Mouse (Mus musculus) brain, adult 2 months (tissue): ENCODE measurements around the gene Tgfbr2.

Experiments used
- DNase-seq: peaks from one replicate; pipeline ENCODE4 v3.0.0; 2011; ENCODE audit warnings: low read depth, low spot score

Tgfbr2 gene

GRCm38 (mm10) chr9:116174481-116175461 lies at the start of gene Tgfbr2:
Tgfbr2 (minus strand) TSS chr9:116175360.
- DNase-seq: peak; percentile 62

GRCm38 (mm10) chr9:116223368-116223767 lies 48.2 kb upstream of the Tgfbr2 start:
- peak; percentile 69 for DNase-seq

- DNase-seq: no peak
Measured at GRCm38 (mm10) chr9:116222643-116223042, 47.5 kb upstream of the Tgfbr2 start.

- no peak for DNase-seq
Measured at GRCm38 (mm10) chr9:116222000-116222399, 46.8 kb upstream of the Tgfbr2 start.

- DNase-seq: no peak
Measured at GRCm38 (mm10) chr9:116221565-116221964, 46.4 kb upstream of the Tgfbr2 start.

GRCm38 (mm10) chr9:116220616-116221015 lies 45.5 kb upstream of the Tgfbr2 start:
- DNase-seq: no peak

- DNase-seq: no peak
Measured at GRCm38 (mm10) chr9:116220159-116220515, 45.0 kb upstream of the Tgfbr2 start.

- DNase-seq: no peak
Measured at GRCm38 (mm10) chr9:116219234-116220158, 44.3 kb upstream of the Tgfbr2 start.

- DNase-seq: peak; percentile 40
Measured at GRCm38 (mm10) chr9:116218780-116219179, 43.6 kb upstream of the Tgfbr2 start.

- DNase-seq: no peak
Measured at GRCm38 (mm10) chr9:116217099-116217498, 41.9 kb upstream of the Tgfbr2 start.

- no peak for DNase-seq
Measured at GRCm38 (mm10) chr9:116216677-116217076, 41.5 kb upstream of the Tgfbr2 start.

GRCm38 (mm10) chr9:116214296-116214695 lies 39.1 kb upstream of the Tgfbr2 start:
- no peak for DNase-seq

- peak; percentile 33 for DNase-seq
Measured at GRCm38 (mm10) chr9:116212915-116213619, 37.9 kb upstream of the Tgfbr2 start.

GRCm38 (mm10) chr9:116212069-116212468 lies 36.9 kb upstream of the Tgfbr2 start:
- DNase-seq: no peak

- no peak for DNase-seq
Measured at GRCm38 (mm10) chr9:116208169-116208904, 33.2 kb upstream of the Tgfbr2 start.

GRCm38 (mm10) chr9:116206901-116207300 lies 31.7 kb upstream of the Tgfbr2 start:
- no peak for DNase-seq

GRCm38 (mm10) chr9:116203675-116204074 lies 28.5 kb upstream of the Tgfbr2 start:
- no peak for DNase-seq

GRCm38 (mm10) chr9:116199127-116199526 lies 24.0 kb upstream of the Tgfbr2 start:
- no peak for DNase-seq

- DNase-seq: no peak
Measured at GRCm38 (mm10) chr9:116198488-116198887, 23.3 kb upstream of the Tgfbr2 start.

- no peak for DNase-seq
Measured at GRCm38 (mm10) chr9:116197491-116198170, 22.5 kb upstream of the Tgfbr2 start.
